Mouse (Mus musculus) lung, postnatal 10 days (tissue): ENCODE measurements around the gene Pax8.

Experiments used
- DNase-seq: peaks from one replicate; pipeline ENCODE4 v3.0.0; 2021

Gene Pax8

GRCm38 (mm10) chr2:24409166-24409565 lies 66.2 kb downstream of the Pax8 start:
- peak; percentile 76 for DNase-seq

GRCm38 (mm10) chr2:24407701-24408485 lies 67.5 kb downstream of the Pax8 start:
- DNase-seq: no peak

DNA sequence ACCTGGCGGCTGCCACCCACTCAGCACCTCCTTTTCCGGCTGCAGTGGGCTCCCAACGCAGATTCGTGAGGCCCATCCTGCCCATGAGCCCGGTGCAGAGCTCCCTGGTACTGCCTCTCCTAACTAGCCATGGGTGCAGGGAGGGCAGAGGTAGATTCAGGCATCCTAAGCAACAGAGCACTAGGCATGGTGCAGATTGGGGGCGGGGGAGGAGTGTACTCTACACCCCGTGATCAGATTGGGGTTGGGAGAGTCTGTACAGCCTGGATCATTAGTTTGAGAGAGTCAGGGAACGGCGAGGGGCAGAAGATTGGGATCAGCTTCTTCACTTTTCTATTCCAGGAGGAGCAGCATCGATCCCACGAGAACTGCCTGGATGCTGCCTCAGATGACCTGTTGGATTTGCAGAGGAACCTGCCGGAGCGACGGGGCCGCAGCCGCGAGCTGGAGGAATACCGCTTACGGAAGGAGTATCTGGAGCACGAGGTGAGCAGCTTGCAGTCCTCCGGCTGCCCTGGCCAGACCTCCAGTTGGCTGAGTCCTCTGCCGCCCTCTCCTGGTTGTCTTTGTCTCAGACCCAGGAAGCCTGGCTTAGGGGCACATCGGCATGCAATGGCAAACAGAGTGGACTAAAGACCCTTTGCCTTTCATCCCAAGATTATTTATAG lies 69.9 kb downstream of the Pax8 start:
- peak; percentile 82 for DNase-seq

- no peak for DNase-seq
These were observed 74.7 kb downstream of the Pax8 start for GRCm38 (mm10) chr2:24400711-24401110.

- no peak for DNase-seq
These were observed 78.3 kb downstream of the Pax8 start for GRCm38 (mm10) chr2:24397115-24397514.

- DNase-seq: no peak
These were observed 82.1 kb downstream of the Pax8 start for GRCm38 (mm10) chr2:24393251-24393650.

DNA sequence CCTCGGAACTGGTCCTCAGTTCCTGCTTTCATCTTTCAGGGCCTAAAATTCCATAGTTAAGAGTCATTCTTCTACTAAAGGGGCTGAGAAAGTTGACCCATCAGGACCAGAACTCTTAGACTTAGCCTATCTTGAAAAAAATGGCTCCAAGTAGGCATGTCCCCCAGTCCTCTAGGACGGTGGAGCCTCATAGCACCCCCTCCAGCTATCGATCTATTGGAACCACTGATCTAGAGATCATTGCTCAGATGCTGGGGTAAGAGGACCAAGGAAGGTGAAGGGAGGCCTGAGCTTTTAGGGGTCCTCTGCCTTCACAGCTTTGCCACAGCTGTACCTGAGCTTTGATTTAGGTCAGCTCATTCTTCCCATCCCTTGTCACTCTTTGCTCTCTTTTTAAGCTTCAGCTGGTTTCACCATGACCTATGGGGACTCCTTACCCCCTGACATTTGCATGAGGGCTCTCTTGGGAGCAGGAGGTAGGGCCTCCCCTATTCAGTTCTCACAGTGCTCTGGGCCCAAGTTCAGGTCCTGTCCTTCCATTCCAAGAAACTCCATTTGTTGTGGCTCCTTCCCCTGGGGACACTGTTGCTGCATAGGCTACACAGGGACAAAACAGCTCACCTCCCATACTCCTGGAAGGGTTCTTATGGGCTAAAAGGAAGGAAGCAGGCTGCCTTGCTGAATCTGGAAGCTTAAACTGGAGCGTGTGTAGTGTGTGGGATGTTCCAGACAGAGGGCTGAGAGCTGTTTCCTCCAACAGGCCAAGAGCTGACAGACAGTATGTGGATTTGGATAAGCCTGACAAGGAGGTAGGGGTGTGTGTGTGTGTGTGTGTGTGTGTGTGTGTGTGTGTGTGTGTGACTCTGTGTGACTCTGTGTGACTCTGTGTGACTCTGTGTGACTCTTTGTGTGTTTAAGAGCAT lies 87.8 kb downstream of the Pax8 start:
- DNase-seq: no peak

DNA sequence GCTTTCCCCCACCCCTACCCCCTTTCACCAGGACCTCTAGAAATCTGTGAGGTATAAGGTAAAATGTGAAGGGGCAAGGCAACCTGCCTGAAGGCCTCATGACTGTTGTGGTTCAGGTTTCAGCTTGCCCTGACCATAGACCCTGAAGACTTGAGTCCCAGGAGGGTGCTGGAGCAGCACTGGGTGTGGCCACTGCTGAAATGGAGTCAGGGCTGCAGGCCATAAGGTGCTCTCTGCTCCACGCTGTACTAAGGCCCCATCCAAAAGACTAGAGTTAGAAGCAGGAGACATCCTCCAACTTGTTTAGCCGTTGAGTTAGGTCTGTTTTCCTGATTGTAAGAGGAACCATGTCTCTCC lies 88.5 kb downstream of the Pax8 start:
- DNase-seq: no peak

- no peak for DNase-seq
These were observed 89.0 kb downstream of the Pax8 start for GRCm38 (mm10) chr2:24386158-24386963.

DNA sequence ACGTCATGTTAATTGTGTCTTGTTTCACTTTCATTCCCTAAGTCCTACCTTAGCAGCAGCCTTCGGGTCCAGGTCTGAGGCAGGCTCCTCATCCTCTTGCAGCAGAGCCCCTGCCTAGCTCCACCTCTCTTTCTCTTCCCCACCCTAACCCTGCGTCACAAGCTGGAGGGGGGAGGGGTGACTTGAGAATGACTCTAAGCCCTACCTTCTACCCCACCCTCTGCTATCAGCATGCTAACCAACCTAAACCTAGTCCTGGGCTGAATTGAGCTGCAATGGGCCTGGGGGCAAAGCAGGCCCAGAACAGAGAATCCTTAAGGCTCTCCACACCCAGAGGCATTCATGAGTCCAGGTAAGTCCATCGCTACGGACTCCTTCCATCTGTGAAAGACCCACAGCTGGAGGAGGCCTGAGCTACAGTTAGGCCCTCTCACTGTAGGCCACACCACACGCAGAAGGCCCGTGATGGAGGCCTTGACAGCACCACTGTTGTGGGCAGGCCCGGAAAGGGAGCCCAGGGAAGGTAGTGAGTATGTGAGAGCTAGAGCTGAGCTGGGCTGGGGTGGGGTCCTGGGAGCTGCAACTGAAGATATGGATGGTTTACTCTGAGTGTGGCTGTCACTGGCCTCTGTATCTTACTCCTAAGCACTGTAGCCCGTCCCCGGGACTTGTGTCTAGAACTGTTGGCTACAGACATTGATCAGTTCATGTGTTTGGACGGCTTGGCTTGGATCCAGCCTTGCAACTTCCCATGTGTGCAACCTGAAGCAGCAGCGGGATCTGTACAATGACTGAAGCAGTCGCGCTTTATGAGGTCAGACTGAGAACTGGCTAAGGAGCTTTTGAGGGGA lies 90.1 kb downstream of the Pax8 start:
- DNase-seq: peak; percentile 42

DNA sequence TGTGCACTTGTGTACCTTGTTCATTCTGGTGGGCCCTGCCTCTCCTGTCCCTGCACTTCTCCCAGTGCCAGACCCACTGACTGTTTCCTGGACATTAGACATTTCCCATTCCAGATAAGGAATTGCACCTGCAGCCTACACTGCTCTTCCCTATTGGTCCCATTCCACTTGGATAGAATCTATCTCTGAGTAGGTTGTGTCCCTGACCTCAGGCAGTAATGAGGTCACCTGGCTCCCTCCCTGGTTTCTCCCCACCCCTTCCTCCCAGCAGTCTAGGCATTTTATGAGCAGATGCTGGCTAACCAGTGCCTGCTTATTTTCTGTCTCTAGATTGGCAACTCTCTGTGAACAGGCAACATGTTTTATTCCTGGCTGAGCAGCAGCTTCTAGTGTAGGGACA lies 91.0 kb downstream of the Pax8 start:
- DNase-seq: no peak

- DNase-seq: no peak
These were observed 91.8 kb downstream of the Pax8 start for GRCm38 (mm10) chr2:24383636-24384035.

DNA sequence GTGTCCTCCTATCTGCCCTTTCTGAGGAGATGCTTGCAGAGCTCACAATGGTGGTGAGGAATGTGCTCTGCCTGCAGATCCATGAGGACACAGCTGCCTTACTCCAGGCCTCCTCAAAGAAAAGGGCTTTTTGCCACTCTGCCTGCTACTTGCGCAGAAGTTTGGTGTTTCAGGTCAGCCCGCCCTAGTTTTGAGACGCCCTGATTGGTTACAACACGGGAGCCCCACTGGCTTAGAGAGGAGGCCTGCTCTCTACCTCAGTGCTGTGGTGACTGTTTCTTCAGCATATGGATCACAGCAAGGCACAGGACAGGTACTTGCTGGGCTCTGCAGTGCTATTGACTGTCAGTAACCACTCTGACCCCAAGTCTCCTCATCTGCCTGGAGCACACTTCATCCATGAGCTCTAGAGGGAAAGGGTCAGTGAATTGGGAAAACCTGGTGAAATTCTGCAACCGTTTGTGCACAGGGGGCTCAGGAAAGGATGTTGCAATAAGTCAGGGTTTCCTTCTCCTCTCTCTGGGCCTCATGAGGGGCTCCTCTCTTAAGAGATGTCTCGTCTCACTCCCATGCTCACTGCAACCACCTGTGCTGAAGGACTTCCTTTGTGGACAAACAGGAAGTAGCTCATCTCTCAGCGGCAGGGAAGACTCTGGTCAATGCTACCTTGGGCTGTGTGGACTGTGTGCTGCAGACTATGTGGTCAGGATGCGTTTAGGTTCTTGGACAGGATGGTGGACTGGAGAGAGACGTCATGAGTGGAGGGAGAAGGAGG lies 92.8 kb downstream of the Pax8 start:
- no peak for DNase-seq

GRCm38 (mm10) chr2:24378747-24379450 lies 96.5 kb downstream of the Pax8 start:
- peak; percentile 18 for DNase-seq
